Mouse (Mus musculus) urinary bladder, adult 2 months (tissue): Measurements from ENCODE around the gene Kansl3. TPM values are rescaled to one million over a fixed set of nuclear protein-coding genes. Genes with fewer than 3 reads are reported as not detected.

ENCODE experiments used
- DNase-seq: peaks from one replicate; pipeline ENCODE4 v3.0.0; 2022; ENCODE audit warnings: low spot score
- polyA plus RNA-seq: library from polyadenylated mRNA; depleted of rRNA; stranded (reverse); fragments of >200 nt; gene quantifications from 2 replicates; pipeline ENCODE4 v1.2.3, GENCODE M21; 2012; rRNA removed

Gene Kansl3
- 47.3 and 48.4 TPM in 2 replicates for polyA plus RNA-seq

- DNase-seq = peak; percentile 96
Observed at GRCm38 (mm10) chr1:36368969-36369645, at the start of gene Kansl3. TSS of gene Kansl3 (minus strand) at chr1:36369181.

GRCm38 (mm10) chr1:36404531-36404930, 35.5 kb upstream of the Kansl3 start:
- DNase-seq = no peak

DNA sequence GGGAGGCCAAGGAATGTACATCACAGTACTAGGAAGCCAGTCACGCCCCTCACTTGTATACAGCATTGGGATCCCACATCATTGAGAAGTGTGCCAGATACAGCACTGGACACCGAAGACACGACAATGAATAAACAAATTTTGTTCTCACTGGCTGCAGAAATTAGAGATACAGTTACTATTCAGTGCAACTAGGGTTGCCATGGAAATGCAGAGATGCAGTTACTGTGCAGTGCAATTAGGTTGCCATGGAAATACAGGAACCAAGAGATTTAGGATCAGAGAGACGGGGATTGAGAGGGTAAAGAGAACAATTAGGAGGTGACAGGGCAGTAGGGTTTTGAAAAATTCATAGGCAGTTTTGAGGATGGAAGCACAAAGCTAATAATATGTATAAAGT, 32.5 kb upstream of the Kansl3 start:
- no peak for DNase-seq

GRCm38 (mm10) chr1:36397041-36397440, 28.1 kb upstream of the Kansl3 start:
- no peak for DNase-seq

GRCm38 (mm10) chr1:36379582-36379981, 10.6 kb upstream of the Kansl3 start:
- DNase-seq = no peak

- DNase-seq = no peak
Observed at GRCm38 (mm10) chr1:36378880-36379279, 9.9 kb upstream of the Kansl3 start.

DNA sequence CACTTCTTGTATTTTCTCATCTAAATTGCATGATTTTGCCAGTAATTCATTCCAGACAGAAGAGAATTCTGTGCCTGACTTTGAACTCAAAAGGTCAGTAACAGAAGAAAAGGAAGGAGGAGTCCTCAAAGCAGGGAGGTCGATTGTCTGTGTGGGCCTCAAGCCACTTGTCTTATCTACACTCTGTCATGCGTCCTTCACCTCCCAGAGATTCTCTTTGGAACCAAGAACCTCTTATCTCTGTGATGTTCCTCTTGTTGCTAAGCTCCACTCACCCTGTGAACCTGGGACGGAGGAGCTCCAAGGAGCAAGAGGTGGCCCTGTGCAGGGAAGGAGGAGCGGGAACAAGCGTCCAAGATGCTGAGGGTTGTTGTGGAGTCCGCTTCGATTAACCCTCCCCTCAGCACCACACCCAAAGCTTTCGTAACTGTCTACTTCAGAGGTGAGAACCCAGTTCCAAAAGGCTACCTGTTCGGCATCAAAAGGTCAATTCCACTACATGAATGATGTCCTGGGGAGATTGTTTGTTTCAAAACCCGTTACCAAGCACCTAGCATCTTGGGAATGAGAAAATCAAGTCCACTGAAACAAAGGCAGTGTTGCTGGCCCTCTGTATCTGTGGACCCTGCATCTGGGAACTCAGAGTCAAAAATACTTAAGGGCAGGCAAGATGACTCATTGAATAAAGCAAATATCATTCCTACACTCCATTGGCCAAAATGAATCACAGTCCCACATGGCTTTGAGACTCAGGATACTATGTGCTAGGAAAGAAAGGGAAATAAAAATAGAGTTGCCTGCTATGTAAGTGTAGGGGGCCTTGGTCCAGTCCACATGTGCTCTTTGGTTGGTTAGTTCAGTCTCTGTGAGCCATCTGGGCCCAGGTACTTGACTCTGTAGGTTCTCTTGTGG, 3.2 kb upstream of the Kansl3 start, which contains the start of gene Fer1l5:
Gene Fer1l5, plus strand, starts transcription at position 358 of the 912 bp plus-strand sequence.
- DNase-seq = no peak

DNA sequence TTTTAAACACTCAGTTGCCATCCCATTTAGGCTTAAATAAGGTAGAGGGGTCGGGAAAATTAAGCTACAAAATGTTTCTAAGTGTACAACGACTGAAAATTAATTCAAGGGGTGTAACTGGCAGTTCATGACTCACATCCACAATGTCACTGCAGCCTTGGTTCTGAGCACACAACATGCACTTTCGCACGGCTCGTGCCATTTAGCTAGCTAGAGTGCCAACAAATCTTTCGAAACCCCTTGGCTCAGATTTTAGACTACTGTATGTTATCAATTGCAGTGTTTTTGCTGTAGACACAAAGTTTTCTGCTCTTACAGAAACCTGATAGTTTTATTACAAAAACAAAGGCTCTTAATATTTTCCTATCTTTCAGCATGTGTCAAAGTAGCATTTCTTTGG, 1.9 kb upstream of the Kansl3 start:
- no peak for DNase-seq

- DNase-seq = no peak
Observed at GRCm38 (mm10) chr1:36368112-36368968, 641 bp downstream of the Kansl3 start.

DNA sequence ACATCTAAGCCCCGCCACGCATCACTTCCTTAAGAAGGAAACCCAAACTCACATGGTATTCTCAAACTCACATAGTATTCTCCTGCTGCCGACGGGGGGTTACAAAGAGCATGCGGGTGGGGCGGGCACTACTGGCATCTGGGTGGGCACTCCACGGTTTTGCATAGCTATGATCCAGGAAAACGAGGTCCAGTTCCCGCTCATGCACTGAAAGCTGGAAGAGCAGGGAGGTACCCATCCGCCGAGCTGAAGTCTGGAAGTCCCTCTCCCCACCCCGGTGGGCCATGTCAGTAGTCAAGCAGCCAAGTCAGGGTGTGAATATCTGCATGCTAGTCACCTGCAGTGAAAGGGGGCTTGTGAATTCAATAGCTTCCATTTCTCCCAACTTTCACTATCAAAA, 1.3 kb downstream of the Kansl3 start:
- DNase-seq = no peak

DNA sequence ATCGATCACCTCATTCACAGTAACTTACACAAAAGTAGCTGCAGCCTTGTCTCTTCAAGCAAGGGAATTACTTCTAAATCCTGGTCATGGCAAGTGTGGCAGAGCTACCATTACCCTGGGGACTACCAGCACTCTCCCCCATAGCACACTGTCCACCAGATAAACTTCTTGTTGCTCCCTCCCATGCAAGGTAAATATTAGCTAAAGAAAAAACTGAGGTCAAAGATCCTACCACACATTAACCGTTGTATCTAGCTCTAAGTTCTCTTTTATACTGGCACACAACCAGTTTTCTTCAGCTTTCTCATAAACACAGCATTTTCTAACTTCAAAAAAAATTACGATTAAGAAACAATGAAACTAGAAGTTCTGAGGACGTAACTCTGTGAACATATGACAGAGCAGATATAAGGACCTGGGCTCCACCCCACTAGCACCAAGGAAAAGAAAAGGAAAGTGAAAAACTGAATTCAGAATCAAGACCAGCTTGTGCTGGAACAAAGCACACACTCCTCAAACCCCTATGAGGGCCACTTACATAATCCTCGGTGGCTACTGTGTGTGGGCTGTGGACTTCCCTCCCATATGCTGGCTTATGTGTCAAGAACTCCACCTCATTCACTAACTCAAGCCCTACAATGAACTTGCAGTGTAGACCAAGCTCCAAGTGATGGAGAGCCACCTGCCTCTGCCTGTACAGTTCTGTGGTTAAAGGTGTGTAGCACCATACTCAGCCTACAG, 11.9 kb downstream of the Kansl3 start:
- no peak for DNase-seq

DNA sequence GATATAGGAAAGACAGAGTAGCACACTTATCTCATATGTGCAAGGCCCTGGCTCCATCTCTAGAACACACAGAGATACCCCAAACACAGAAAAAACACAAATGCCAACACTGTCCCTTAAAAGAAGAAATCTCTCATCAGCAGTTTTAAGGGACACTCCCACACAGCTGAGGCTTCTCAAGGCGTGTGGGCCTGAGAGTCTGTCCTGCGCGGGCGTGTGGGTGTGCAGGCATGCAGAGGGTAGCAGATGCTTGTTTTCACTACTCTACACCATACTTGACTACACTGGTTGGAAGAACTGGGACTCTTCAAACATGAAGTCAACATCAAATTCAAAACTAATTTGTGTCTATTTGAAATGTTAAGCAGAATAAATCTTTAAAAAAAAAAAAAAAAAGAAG, 16.6 kb downstream of the Kansl3 start:
- no peak for DNase-seq

DNA sequence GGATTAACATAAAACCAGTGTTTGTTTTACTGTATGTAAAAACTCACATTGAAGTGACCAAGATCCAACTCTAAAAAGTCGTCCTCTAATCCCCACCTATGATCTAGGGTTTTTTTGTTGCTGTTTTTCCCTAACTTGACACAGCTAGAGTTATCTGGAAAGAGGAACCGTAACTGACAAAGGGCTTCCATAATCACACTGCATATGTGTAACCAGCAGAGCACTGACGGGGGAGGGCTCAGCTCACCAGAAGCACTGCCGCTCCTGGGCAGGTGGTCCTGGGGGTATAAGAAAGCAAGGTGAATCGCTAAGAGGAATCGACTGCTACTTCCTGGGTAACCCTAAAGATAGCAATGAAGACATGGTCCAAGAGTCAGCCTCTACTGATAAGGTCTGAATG, 26.4 kb downstream of the Kansl3 start:
- no peak for DNase-seq

DNA sequence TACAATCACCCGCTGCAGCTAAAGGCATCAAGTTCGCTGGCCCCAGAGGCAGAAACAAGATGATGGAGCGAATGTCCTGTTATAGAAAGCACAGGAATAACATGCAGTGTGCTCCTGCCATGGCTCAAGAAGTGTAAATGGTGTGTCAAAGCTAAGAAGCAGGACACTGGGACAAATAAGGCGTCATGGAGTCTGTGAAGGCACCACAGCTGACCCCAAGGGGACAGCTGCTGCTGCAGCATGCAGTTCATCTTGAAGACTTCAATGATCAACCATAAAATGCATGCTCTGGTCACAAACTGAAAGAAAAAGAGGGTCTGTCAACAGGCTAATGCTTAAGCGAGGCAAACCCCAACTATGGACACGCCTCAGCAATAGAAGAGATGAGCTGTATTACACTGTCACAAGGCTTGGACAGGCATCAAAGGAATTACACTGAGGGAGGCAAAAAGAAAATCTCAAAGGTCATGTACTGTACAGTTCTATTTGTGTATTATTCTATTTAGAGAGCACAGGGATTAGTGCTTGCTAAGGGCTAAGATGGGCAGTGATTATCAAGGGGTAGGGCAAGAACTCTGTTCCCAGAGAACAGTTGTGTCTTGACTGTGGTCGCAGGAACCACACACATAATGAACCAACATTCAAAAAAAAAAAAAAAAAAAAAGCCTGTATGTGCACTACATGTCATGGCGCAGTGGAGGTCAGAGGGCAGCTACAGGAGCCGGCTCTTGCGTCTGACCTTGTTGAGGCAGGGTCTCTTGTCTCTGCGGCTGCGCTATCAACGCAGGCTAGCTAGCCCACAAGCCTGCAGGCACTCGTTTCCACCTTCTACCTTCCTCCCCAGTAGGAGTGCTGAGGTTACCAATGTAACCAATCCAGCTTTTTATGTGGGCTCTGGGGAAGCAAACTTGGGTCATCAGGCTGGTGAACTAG, 35.8 kb downstream of the Kansl3 start:
- DNase-seq = no peak

DNA sequence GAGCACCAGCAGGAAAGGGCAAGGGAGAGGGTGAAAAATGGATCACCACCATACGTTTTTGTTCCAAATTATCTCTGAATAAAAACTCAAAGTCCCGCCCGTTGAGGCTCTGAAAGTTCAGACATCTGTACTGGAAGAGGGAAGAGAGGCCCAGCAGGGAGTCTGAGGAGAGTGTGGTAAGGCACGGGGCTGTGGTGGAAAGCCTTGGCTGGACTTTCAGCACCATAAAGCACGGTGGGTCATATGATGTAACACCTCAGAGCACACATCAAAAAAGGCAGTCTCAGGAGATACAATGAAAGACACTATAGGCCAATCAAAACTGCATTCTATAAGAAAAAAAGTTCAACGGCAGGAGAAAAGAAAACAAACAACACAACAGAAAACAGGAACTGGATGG, 37.2 kb downstream of the Kansl3 start:
- DNase-seq = no peak

- no peak for DNase-seq
Observed at GRCm38 (mm10) chr1:36326815-36327214, 42.2 kb downstream of the Kansl3 start.

DNA sequence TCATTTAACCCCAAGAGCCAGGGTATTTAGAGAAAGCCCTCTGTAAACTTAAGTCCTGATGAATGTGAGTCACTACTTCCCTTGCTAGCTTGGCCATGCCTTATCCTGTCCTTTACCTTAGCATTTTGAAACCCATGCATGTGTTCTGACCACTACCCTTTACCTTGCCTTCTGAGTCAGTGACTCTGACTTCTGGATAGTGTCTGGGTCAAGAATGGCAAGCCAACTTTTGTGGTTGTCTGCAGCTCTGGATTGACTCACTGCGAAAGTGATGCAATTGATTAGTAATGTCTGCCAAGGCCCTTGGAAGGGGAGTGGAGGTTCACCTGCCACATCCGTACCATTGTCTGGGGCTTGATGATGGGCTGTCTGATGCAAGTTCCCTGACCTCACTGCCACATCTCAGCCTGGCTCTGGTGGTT, 43.1 kb downstream of the Kansl3 start:
- no peak for DNase-seq

DNA sequence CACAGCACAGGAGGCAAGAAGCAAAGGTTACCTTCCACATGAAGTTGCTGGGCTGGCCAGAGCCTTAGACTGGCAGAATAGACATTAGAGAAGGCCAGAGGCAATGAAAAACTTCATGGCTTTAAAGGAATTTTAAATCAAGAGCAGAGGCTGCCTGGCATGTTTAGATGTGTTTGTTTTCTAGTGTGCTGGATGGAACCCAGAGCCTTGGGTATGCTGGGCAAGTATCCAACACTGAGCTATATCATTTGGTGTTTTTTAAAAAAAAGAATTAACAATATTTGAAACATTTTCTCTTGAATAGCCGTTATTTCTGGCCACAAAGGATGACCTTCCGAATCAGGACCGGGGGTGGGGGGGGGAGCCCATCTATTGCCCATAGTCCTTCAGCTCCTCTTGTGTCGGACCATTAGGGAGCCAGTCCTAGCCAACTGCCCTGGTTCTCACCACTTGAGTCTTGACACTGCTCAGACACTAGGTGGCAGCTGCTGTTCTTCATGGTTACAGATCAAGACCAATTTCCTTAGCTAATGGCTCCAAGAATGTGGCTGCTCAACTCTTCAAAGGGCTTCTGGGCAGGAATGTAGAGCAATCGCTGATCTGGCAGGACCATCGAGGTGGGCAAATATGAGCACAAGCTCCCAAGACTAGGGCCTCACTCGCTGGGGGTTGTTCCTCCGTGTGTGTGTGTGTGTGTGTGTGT, 45.1 kb downstream of the Kansl3 start:
- DNase-seq = no peak

DNA sequence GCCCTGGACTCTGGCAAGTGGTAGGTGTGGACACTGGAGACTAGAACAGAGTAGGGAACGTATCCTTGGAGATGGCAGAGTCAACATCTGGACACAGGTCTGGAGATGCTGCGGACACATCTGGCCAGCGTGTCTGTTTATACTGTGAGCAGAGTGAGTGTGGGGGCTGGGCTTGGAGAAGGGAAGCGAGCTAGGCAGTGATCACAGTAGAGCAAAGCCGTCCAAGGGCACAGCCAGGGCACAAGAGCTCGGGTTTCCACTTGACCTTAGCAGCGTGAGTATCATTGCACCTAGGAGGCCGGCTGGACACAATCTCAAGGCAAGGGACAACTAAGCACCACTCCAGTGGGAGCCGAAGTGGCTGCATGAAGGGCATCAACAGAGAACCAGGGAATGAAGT, 45.9 kb downstream of the Kansl3 start:
- no peak for DNase-seq
